Mouse (Mus musculus): Measurements from ENCODE around the gene Tmem191c. TPM values are rescaled to one million over a fixed set of nuclear protein-coding genes. Genes with fewer than 3 reads are reported as not detected.

The Tmem191c gene
- polyA plus RNA-seq (2017; shearing (Covaris generic)): 108 TPM

DNA sequence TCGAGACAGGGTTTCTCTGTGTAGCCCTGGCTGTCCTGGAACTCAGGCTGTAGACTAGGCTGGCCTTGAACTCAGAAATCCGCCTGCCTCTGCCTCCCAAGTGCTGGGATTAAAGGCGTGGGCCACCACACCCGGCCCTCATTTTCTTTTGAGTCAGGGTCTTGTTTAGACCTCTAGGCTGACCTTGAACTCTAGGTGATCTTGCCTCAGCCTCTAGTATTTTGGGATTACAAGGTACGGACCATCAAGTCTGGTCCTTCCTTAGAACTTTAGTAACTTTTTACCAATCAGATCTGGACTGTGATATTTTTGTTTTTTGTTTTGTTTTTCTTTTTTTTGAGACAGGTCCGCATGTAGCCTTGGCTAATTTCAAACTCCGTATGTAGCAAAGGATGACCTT lies at the start of gene Tmem191c:
TSS of gene Tmem191c (plus strand) at position 357 of the 400 bp plus-strand sequence.

DNA sequence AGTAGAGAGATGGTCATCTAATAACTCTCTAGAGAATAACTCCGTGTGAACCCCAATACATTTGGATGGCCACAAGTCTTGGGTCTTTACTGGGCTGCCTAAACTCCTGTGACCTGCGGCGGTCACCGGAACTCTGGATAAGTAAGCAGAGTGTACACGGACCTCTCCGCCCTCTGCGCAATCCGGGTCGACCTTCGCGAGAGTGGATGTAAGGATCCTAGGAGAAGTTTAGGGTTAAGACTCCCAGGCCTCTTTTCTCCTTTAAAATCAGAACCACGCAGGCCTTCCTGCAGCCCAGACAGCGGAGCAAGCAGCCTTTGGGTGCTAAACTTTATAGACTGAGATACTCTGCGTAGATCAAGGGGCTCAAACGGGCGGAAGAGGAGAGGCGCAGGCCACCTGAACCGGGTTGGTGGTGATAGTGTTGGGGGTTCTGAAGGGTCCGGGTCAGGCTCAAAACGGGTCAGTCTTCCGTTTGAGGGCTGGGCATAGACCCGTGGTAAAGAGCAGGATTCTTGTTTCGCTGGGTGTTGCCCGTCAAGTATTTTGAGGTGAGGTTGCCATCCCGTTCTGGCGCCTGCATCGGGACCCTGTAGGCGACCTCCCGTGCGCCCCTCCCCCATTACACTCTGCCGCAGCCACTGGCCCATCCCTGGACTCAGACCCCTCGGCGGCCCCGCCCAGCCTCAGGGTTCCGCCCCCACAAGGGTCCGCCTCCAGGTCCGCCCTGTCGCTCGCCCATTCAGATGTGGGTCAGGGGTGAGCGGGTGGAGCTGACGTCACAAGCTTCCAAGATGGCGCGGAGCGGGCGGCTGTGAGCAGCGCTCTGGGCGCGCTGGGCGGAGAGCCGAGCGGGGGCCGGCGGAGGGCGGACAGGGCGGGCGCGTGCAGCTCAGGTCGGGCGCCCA lies 42.8 kb upstream of the Tmem191c start, which contains the start of gene Hic2:
TSS of gene Hic2 (plus strand) at position 779 of the 908 bp plus-strand sequence.

DNA sequence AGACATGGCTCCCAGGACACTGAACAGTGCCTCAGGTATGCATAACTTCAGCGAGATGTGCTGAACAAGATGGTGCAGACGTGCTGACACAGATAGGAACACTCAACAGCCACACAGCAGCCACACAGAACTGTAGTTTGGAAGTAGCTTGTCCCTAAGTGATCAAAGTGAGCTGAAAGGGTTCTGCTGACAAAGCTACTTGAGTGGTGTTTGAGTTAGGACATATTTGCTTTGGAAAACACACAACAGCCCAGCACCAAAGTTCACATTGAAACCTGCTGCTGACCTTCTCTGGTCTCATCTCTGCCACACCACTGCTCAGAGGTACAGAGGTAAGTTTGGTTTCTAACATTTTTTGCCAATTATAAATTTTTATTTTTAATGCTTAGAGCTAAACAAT lies 55.2 kb downstream of the Tmem191c start, which contains the start of gene Serpind1:
TSS of gene Serpind1 (plus strand) at position 256 of the 400 bp plus-strand sequence.

Other genes with a start within 250 kb of the Tmem191c start
- gene Ypel1, start 206.4 kb upstream of the Tmem191c start, polyA plus RNA-seq (2017; shearing (Covaris generic)): 1.5 TPM
- gene Ppil2, start 164.8 kb upstream of the Tmem191c start, polyA plus RNA-seq (2017; shearing (Covaris generic)): 185 TPM
- 1.5 TPM for gene 2610318N02Rik, start 150.9 kb upstream of the Tmem191c start, polyA plus RNA-seq (2017; shearing (Covaris generic))
- gene Sdf2l1, start 143.7 kb upstream of the Tmem191c start, polyA plus RNA-seq (2017; shearing (Covaris generic)): 16.5 TPM
- gene Ydjc, start 131.5 kb upstream of the Tmem191c start, polyA plus RNA-seq (2017; shearing (Covaris generic)): 3.6 TPM
- gene Ccdc116, start 128.8 kb upstream of the Tmem191c start, polyA plus RNA-seq (2017; shearing (Covaris generic)): 0.97 TPM
- gene Ube2l3, start 73.4 kb upstream of the Tmem191c start, polyA plus RNA-seq (2017; shearing (Covaris generic)): 196 TPM
- not detected for gene Rimbp3, start 67.5 kb upstream of the Tmem191c start, polyA plus RNA-seq (2017; shearing (Covaris generic))
- 5.5 TPM for gene Hic2, start 42.5 kb upstream of the Tmem191c start, polyA plus RNA-seq (2017; shearing (Covaris generic))
- gene Serpind1, start 55.3 kb downstream of the Tmem191c start, polyA plus RNA-seq (2017; shearing (Covaris generic)): 0.36 TPM
- gene Snap29, start 129.9 kb downstream of the Tmem191c start, polyA plus RNA-seq (2017; shearing (Covaris generic)): 18.1 TPM
- gene Pi4ka, start 130.2 kb downstream of the Tmem191c start, polyA plus RNA-seq (2017; shearing (Covaris generic)): 79.1 TPM
- 64.9 TPM for gene Crkl, start 175.9 kb downstream of the Tmem191c start, polyA plus RNA-seq (2017; shearing (Covaris generic))
- not detected for gene Aifm3, start 213.5 kb downstream of the Tmem191c start, polyA plus RNA-seq (2017; shearing (Covaris generic))
- 34.0 TPM for gene Lztr1, start 232.6 kb downstream of the Tmem191c start, polyA plus RNA-seq (2017; shearing (Covaris generic))